Mouse (Mus musculus) forebrain, embryonic 14.5 days (tissue): ENCODE measurements at regions not wholly inside any gene's neighbourhood (a gene's known extent, or its start where the extent isn't known, plus 50 kb on each side); places are given as distances from the start of the nearest gene placed in this dataset.

Experiments used
- ATAC-seq: fragments of 200-750 bp; cut with Nextera tagmentation; 2 replicates; pipeline ENCODE4 v1.8.0; 2017; ENCODE audit warnings: mild to moderate bottlenecking, moderate library complexity
- DNase-seq: peaks from one replicate; pipeline ENCODE4 v3.0.0-alpha.2; 2015; ENCODE audit warnings: low spot score
- H3K27ac ChIP-seq: fragments of 300-500 bp; sonication (generic); 2 replicates; pipeline ENCODE4 v1.5.1; 2014; ENCODE audit warnings: low read depth, mild to moderate bottlenecking, control low read depth, low read length, moderate library complexity
- H3K27me3 ChIP-seq: fragments of 300-500 bp; sonication (generic); replicated peaks from 2 replicates; pipeline ENCODE4 v1.6.1; 2014; ENCODE audit warnings: low read length, control low read depth, mixed read lengths; ENCODE audit not compliant: control insufficient read depth, insufficient read depth
- H3K36me3 ChIP-seq: fragments of 300-500 bp; sonication (generic); 2 replicates; pipeline ENCODE4 v1.6.1; 2014; ENCODE audit warnings: low read length, control low read depth; ENCODE audit not compliant: control insufficient read depth, insufficient read depth
- H3K4me1 ChIP-seq: fragments of 300-500 bp; sonication (generic); 2 replicates; pipeline ENCODE4 v1.6.1; 2014; ENCODE audit warnings: antibody characterized with exemption, low read length, control low read depth; ENCODE audit not compliant: control insufficient read depth, insufficient read depth
- H3K4me2 ChIP-seq: fragments of 300-500 bp; sonication (generic); 2 replicates; pipeline ENCODE4 v1.6.1; 2014; ENCODE audit warnings: mild to moderate bottlenecking, control low read depth, low read length
- H3K4me3 ChIP-seq: fragments of 300-500 bp; sonication (generic); 2 replicates; pipeline ENCODE4 v1.5.1; 2014; ENCODE audit warnings: low read depth, low read length, control low read depth
- H3K9ac ChIP-seq: fragments of 300-500 bp; sonication (generic); 2 replicates; pipeline ENCODE4 v1.6.1; 2014; ENCODE audit warnings: mild to moderate bottlenecking, low read length, control low read depth, moderate library complexity
- H3K9me3 ChIP-seq: fragments of 300-500 bp; sonication (generic); replicated peaks from 2 replicates; pipeline ENCODE4 v1.6.1; 2016; ENCODE audit warnings: low read length, control low read depth, mixed read lengths; ENCODE audit not compliant: control insufficient read depth
- WGBS: fragments of 180-500 bp; shearing (Covaris S2); extraction: QIAGEN DNeasy Blood & Tissue Kit; methylation state at CpG from one replicate; pipeline ENCODE4 v1.1.7; 2014; 5-methylcytosine and 5-hydroxymethylcytosine counted together

GRCm38 (mm10) chr3:144088261-144088884 is 116.6 kb downstream of the Lmo4 start:
- ATAC-seq (no peak), DNase-seq (no peak)
- Histone ChIP-seq H3K4me2 (no peak overlapping the region), H3K9me3 (0 out of 2 replicates have a peak, but pooled peaks cover 3% of the 10 kb centered on the region), H3K27ac (no peak overlapping the region), H3K4me1 (no peaks in the 10 kb centered on the region), H3K27me3 (no peaks in the 10 kb centered on the region), H3K36me3 (no peaks in the 10 kb centered on the region), H3K4me3 (no peak overlapping the region), H3K9ac (no peak overlapping the region)
- 86% methylated on average over 18 of the region's 18 CpGs for WGBS

GRCm38 (mm10) chr3:144087771-144088170 is 117.2 kb downstream of the Lmo4 start:
- H3K4me1 ChIP-seq = no peaks in the 10 kb centered on the region
- no peak overlapping the region for H3K27ac ChIP-seq
- DNase-seq (no peak), ATAC-seq (no peak)
- no peaks in the 10 kb centered on the region for H3K27me3 ChIP-seq
- WGBS = 82% methylated on average over 7 of the region's 7 CpGs
- H3K4me2 ChIP-seq = no peak overlapping the region
- H3K4me3 ChIP-seq = no peak overlapping the region
- no peaks in the 10 kb centered on the region for H3K36me3 ChIP-seq
- 0 out of 2 replicates have a peak, but pooled peaks cover 3% of the 10 kb centered on the region for H3K9me3 ChIP-seq
- no peak overlapping the region for H3K9ac ChIP-seq

GRCm38 (mm10) chr3:144086176-144086575 is 118.8 kb downstream of the Lmo4 start:
- 41% methylated on average over 3 of the region's 3 CpGs for WGBS
- Histone ChIP-seq H3K4me3 (no peak overlapping the region), H3K4me2 (no peak overlapping the region), H3K36me3 (no peaks in the 10 kb centered on the region), H3K9me3 (0 out of 2 replicates have a peak, but pooled peaks cover 3% of the 10 kb centered on the region), H3K27me3 (no peaks in the 10 kb centered on the region), H3K27ac (no peak overlapping the region), H3K9ac (no peak overlapping the region), H3K4me1 (no peaks in the 10 kb centered on the region)
- no peak for ATAC-seq
- DNase-seq = no peak

- no peaks in the 10 kb centered on the region for H3K27me3 ChIP-seq
- H3K4me2 ChIP-seq = no peak overlapping the region
- WGBS = 94% methylated on average over 3 of the region's 3 CpGs
- no peak overlapping the region for H3K27ac ChIP-seq
- ATAC-seq (no peak), DNase-seq (no peak)
- H3K4me1 ChIP-seq = no peaks in the 10 kb centered on the region
- H3K9me3 ChIP-seq = 0 out of 2 replicates have a peak, but pooled peaks cover 3% of the 10 kb centered on the region
- H3K4me3 ChIP-seq = no peak overlapping the region
- no peak overlapping the region for H3K9ac ChIP-seq
- no peaks in the 10 kb centered on the region for H3K36me3 ChIP-seq
Observed at GRCm38 (mm10) chr3:144079960-144080359, 125.1 kb downstream of the Lmo4 start.

GRCm38 (mm10) chr3:144078198-144078935 is 126.7 kb downstream of the Lmo4 start:
- H3K9me3 ChIP-seq = no peaks in the 10 kb centered on the region
- no peak overlapping the region for H3K9ac ChIP-seq
- DNase-seq = no peak
- H3K36me3 ChIP-seq = no peaks in the 10 kb centered on the region
- H3K4me3 ChIP-seq = no peak overlapping the region
- no peak overlapping the region for H3K4me2 ChIP-seq
- no peak overlapping the region for H3K27ac ChIP-seq
- H3K27me3 ChIP-seq = no peaks in the 10 kb centered on the region
- WGBS = 86% methylated on average over 13 of the region's 13 CpGs
- no peaks in the 10 kb centered on the region for H3K4me1 ChIP-seq
- ATAC-seq = no peak

GRCm38 (mm10) chr3:144069979-144070540 is 135.0 kb downstream of the Lmo4 start:
- H3K4me1 ChIP-seq = no peaks in the 10 kb centered on the region
- ATAC-seq = no peak
- H3K4me3 ChIP-seq = no peak overlapping the region
- no peak overlapping the region for H3K4me2 ChIP-seq
- no peaks in the 10 kb centered on the region for H3K9me3 ChIP-seq
- WGBS = 83% methylated on average over 10 of the region's 10 CpGs
- no peak overlapping the region for H3K9ac ChIP-seq
- no peak overlapping the region for H3K27ac ChIP-seq
- no peaks in the 10 kb centered on the region for H3K36me3 ChIP-seq
- no peaks in the 10 kb centered on the region for H3K27me3 ChIP-seq
- no peak for DNase-seq

- Histone ChIP-seq H3K27ac (no peak overlapping the region), H3K36me3 (no peaks in the 10 kb centered on the region), H3K4me1 (no peaks in the 10 kb centered on the region), H3K4me2 (no peak overlapping the region), H3K27me3 (no peaks in the 10 kb centered on the region), H3K4me3 (no peak overlapping the region), H3K9me3 (no peaks in the 10 kb centered on the region), H3K9ac (no peak overlapping the region)
- 84% methylated on average over 3 of the region's 3 CpGs for WGBS
- DNase-seq = no peak
- ATAC-seq = no peak
Observed at GRCm38 (mm10) chr3:144067016-144067415, 138.0 kb downstream of the Lmo4 start.

- no peaks in the 10 kb centered on the region for H3K27me3 ChIP-seq
- no peaks in the 10 kb centered on the region for H3K4me1 ChIP-seq
- H3K27ac ChIP-seq = no peak overlapping the region
- H3K36me3 ChIP-seq = no peaks in the 10 kb centered on the region
- 83% methylated on average over 4 of the region's 4 CpGs for WGBS
- H3K9me3 ChIP-seq = no peaks in the 10 kb centered on the region
- ATAC-seq (no peak), DNase-seq (no peak)
- no peak overlapping the region for H3K4me2 ChIP-seq
- H3K4me3 ChIP-seq = no peak overlapping the region
- H3K9ac ChIP-seq = no peak overlapping the region
Observed at GRCm38 (mm10) chr3:144058106-144058505, 146.9 kb downstream of the Lmo4 start.

- Histone ChIP-seq H3K27ac (no peak overlapping the region), H3K9me3 (no peaks in the 10 kb centered on the region), H3K4me2 (no peak overlapping the region), H3K9ac (no peak overlapping the region), H3K4me3 (no peak overlapping the region), H3K27me3 (no peaks in the 10 kb centered on the region), H3K4me1 (no peaks in the 10 kb centered on the region), H3K36me3 (no peaks in the 10 kb centered on the region)
- ATAC-seq (no peak), DNase-seq (no peak)
- 75% methylated on average over 4 of the region's 4 CpGs for WGBS
Observed at GRCm38 (mm10) chr3:144050341-144050740, 154.7 kb downstream of the Lmo4 start.
